Mouse (Mus musculus) cortical plate, adult 2 months (tissue): ENCODE results near the gene Mpeg1.

Experiments
- CTCF ChIP-seq: fragments of 200-500 bp; IDR thresholded peaks from 2 replicates; pipeline ENCODE4 v1.5.1; 2011; ENCODE audit warnings: mild to moderate bottlenecking, control low read depth, low read length; ENCODE audit not compliant: insufficient read depth; ENCODE audit errors: extremely low read depth
- POLR2A ChIP-seq: fragments of 200-500 bp; IDR thresholded peaks from 2 replicates; pipeline ENCODE4 v1.6.1; 2011; ENCODE audit warnings: mild to moderate bottlenecking, low read length, control low read depth; ENCODE audit not compliant: insufficient read depth; ENCODE audit errors: extremely low read depth

DNA sequence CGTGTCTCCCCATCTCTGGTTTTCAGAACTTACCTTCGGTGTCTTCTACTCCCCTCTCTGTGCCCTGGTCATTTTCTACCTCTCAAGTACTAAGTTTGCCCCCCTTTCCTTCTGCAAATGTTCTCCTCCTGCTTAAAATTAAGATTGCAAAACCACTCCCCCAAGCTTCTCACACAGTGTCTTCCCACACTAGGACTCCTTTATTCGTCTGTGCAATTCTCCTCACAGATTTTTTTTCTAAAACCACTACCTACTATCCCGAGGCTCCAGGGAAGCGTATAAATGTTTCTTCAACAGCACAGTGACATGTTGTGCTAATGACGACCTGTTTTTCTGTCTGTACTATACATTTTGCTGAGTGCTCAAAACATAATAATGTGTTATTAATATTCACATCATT is 40.0 kb upstream of the Mpeg1 start:
- TF ChIP-seq CTCF: no peak
- no peak for TF ChIP-seq POLR2A
